Mouse (Mus musculus) ES-E14 (cell line): ENCODE results near the gene Usp20.

ENCODE experiments used
- CHD2 ChIP-seq: IDR thresholded peaks from 2 replicates; pipeline ENCODE4 v1.6.1; 2014; ENCODE audit warnings: mild to moderate bottlenecking, low read depth, low read length, inconsistent platforms
- MAFK ChIP-seq: IDR thresholded peaks from 2 replicates; pipeline ENCODE4 v1.6.1; 2014; ENCODE audit warnings: mild to moderate bottlenecking, low read depth, low read length, inconsistent platforms; ENCODE audit not compliant: insufficient read depth
- ZC3H11A ChIP-seq: IDR thresholded peaks from 2 replicates; pipeline ENCODE4 v1.6.1; 2012; ENCODE audit warnings: low read depth, mild to moderate bottlenecking, inconsistent platforms, low read length, borderline replicate concordance
- ZNF384 ChIP-seq: IDR thresholded peaks from 2 replicates; pipeline ENCODE4 v1.6.1; 2012; ENCODE audit warnings: low read depth, low read length, inconsistent platforms

GRCm38 (mm10) chr2:30941586-30941985, 40.5 kb upstream of the Usp20 start:
- no peak for TF ChIP-seq ZC3H11A
- TF ChIP-seq CHD2: no peak
- TF ChIP-seq MAFK: no peak
- no peak for TF ChIP-seq ZNF384
